Mouse (Mus musculus) forebrain, embryonic 16.5 days (tissue): ENCODE data around the gene Tcte1. TPM values are rescaled to one million over a fixed set of nuclear protein-coding genes. Genes with fewer than 3 reads are reported as not detected.

Experiments
- ATAC-seq: fragments of 200-750 bp; cut with Nextera tagmentation; 2 replicates; pipeline ENCODE4 v1.8.0; 2017; ENCODE audit warnings: mild to moderate bottlenecking, moderate library complexity
- H3K27ac ChIP-seq: fragments of 300-500 bp; sonication (generic); 2 replicates; pipeline ENCODE4 v1.5.1; 2014; ENCODE audit warnings: low read length, control low read depth
- H3K27me3 ChIP-seq: fragments of 300-500 bp; sonication (generic); replicated peaks from 2 replicates; pipeline ENCODE4 v1.6.1; 2014; ENCODE audit warnings: low read length; ENCODE audit not compliant: control insufficient read depth, insufficient read depth
- H3K36me3 ChIP-seq: fragments of 300-500 bp; sonication (generic); 2 replicates; pipeline ENCODE4 v1.6.1; 2014; ENCODE audit not compliant: control insufficient read depth, insufficient read depth
- H3K4me1 ChIP-seq: fragments of 300-500 bp; sonication (generic); replicated peaks from 2 replicates; pipeline ENCODE4 v1.6.1; 2014; ENCODE audit warnings: low read length; ENCODE audit not compliant: control insufficient read depth, insufficient read depth
- H3K4me2 ChIP-seq: fragments of 300-500 bp; sonication (generic); 2 replicates; pipeline ENCODE4 v1.6.1; 2014; ENCODE audit warnings: mild to moderate bottlenecking, low read length, control low read depth
- H3K4me3 ChIP-seq: fragments of 300-500 bp; sonication (generic); replicated peaks from 2 replicates; pipeline ENCODE4 v1.5.1; 2014; ENCODE audit warnings: mild to moderate bottlenecking, low read length, control low read depth
- H3K9ac ChIP-seq: fragments of 300-500 bp; sonication (generic); replicated peaks from 2 replicates; pipeline ENCODE4 v1.6.1; 2014; ENCODE audit warnings: low read depth, low read length, control low read depth
- H3K9me3 ChIP-seq: fragments of 300-500 bp; sonication (generic); 2 replicates; pipeline ENCODE4 v1.6.1; 2016; ENCODE audit warnings: low read length; ENCODE audit not compliant: control insufficient read depth
- WGBS: fragments of 180-500 bp; shearing (Covaris S2); extraction: QIAGEN DNeasy Blood & Tissue Kit; methylation state at CpG from one replicate; pipeline ENCODE4 v1.1.7; 2014; 5-methylcytosine and 5-hydroxymethylcytosine counted together
- polyA plus RNA-seq: library from polyadenylated mRNA; unstranded; fragments of >200 nt; fragmentation: Nextera tagmentation; extraction: Ambion mirVana; gene quantifications from 2 replicates; pipeline ENCODE4 v1.2.1, GENCODE M21; 2015

Tcte1 gene
- polyA plus RNA-seq, 1 experiment from 2014 or later, result 4.7 TPM

DNA sequence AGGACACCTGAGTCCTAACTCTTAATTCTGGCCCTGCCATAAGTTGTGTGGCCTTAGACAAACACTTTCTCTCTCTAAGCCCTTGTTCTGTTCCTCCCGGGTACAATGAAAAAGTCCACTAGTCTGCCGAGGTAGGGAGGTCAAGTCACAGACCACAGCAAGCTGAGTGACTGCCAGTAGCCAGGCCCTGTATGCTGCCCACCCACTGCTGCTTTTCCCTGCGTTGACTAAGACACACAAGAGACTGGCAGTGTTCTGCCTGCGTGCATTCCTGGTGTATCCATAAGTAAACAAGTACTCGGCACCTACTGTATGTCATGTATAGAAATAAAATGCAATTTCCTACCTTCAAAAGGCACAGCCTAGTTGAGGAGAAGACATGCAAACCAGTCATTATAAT is 27.0 kb downstream of the Tcte1 start:
- ATAC-seq, result no peak
- 30% methylated on average over 5 of the region's 5 CpGs for WGBS
- Histone ChIP-seq H3K4me1 (peaks cover 26% of the 10 kb centered on the region), H3K4me2 (peak overlapping the region; percentile 75; the same call in 1 of the 2 replicates), H3K27ac (no peak overlapping the region), H3K4me3 (no peak overlapping the region; the same call in 1 of the 2 replicates), H3K27me3 (peaks cover 9% of the 10 kb centered on the region; the same call in 1 of the 2 replicates), H3K9ac (no peak overlapping the region; the same call in 1 of the 2 replicates), H3K9me3 (no peaks in the 10 kb centered on the region), H3K36me3 (peaks cover 7% of the 10 kb centered on the region)

- Histone ChIP-seq H3K36me3 (peaks cover 4% of the 10 kb centered on the region), H3K9me3 (no peaks in the 10 kb centered on the region), H3K4me2 (no peak overlapping the region), H3K27ac (no peak overlapping the region), H3K4me3 (no peak overlapping the region), H3K4me1 (peaks cover 22% of the 10 kb centered on the region), H3K9ac (no peak overlapping the region), H3K27me3 (no peaks in the 10 kb centered on the region; the same call in 1 of the 2 replicates)
- 49% methylated on average over 7 of the region's 7 CpGs for WGBS
- no peak for ATAC-seq
These were observed 28.1 kb downstream of the Tcte1 start for GRCm38 (mm10) chr17:45551249-45551796.

GRCm38 (mm10) chr17:45551816-45552451 is 28.7 kb downstream of the Tcte1 start:
- H3K27me3 ChIP-seq, result peaks cover 4% of the 10 kb centered on the region; the same call in 1 of the 2 replicates
- H3K36me3 ChIP-seq, result no peaks in the 10 kb centered on the region
- no peak overlapping the region for H3K4me3 ChIP-seq
- WGBS, result 2% methylated on average over 8 of the region's 8 CpGs
- no peak overlapping the region for H3K27ac ChIP-seq
- peak; percentile 16; the same call in 1 of the 2 replicates for ATAC-seq
- H3K4me2 ChIP-seq, result no peak overlapping the region
- H3K9me3 ChIP-seq, result no peaks in the 10 kb centered on the region
- H3K9ac ChIP-seq, result no peak overlapping the region
- peaks cover 25% of the 10 kb centered on the region for H3K4me1 ChIP-seq

DNA sequence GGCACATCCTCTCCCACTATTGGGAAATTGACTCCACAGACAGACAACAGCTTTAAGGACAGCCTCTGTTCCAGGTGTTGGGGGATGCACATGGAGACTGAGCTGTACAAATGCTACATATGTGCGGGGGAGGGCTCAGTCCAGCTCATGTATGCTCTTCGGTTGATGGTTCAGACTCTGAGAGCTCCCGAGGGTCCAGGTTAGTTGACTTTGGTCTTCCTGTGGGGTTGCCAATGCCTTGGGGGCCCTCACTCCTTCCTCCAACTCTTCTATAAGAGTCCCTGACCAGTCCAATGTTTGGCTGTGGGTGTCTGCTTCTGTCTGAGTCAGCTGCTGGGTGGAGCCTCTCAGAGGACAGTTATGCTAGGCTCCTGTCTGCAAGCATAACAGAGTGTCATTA is 29.8 kb downstream of the Tcte1 start:
- Histone ChIP-seq H3K4me1 (peaks cover 16% of the 10 kb centered on the region), H3K4me3 (no peak overlapping the region), H3K4me2 (no peak overlapping the region), H3K27ac (no peak overlapping the region), H3K9me3 (no peaks in the 10 kb centered on the region), H3K9ac (no peak overlapping the region), H3K27me3 (peaks cover 6% of the 10 kb centered on the region; the same call in 1 of the 2 replicates), H3K36me3 (no peaks in the 10 kb centered on the region)
- no peak for ATAC-seq
- WGBS, result 90% methylated on average over 3 of the region's 3 CpGs

DNA sequence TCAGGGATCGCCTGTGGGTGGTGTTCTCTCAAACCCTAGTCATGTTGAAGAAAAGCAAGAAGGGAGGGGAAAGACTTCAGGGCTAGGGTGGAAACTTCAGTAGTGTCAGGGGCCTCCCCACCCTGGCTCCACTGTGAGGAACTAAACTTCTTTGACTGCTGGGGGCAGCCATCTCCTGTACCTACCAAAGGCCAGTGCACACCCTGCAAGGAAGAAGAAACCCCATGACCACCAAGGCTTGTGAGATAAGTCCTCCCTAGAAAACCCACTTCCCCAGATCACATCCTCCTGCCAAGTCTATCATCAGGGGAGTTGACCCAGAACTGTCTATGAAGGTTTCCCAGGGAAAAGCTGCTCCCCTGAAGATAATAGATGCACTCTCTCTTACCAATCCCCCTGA is 31.2 kb downstream of the Tcte1 start:
- Histone ChIP-seq H3K27ac (no peak overlapping the region), H3K9ac (no peak overlapping the region), H3K4me3 (no peak overlapping the region), H3K4me1 (peaks cover 16% of the 10 kb centered on the region), H3K4me2 (no peak overlapping the region), H3K27me3 (peaks cover 6% of the 10 kb centered on the region; the same call in 1 of the 2 replicates), H3K9me3 (no peaks in the 10 kb centered on the region), H3K36me3 (no peaks in the 10 kb centered on the region)
- 60% methylated on average over 1 of the region's 1 CpGs for WGBS
- ATAC-seq, result no peak

DNA sequence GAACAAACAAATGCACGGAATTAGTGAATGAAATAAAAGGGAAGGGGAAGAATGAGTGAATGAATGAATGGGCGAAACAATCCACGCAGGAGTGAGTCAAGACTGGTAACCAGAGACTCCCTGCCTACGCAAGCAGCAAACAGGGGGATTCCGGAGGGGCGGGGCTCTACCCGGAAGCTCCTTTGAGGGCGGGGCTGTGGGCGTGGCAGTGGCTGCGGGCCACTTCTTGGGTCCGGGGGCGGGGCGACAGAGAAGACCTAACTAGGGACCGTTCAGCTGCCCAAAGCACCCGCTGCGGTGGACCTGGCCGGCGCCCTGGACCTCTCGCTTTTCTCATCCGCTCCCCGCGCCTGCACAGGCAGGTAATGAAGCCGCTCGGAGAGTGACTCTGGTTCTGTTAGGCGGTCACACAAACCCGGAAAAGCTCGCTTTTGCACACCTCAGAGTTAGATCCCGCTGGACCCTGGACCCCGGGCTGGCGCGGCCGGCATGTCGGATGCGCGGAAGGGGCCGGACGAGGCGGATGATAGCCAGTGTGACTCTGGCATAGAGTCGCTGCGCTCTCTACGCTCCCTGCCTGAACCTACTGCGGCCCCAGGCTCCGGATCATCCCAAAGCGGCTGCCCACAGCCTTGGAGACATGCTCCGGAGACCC is 32.3 kb downstream of the Tcte1 start, which contains the start of gene Nfkbie:
TSS of gene Nfkbie (plus strand) at position 252 of the 655 bp plus-strand sequence.
- Histone ChIP-seq H3K4me3 (peak within 1 kb of the TSS; percentile 61), H3K9ac (peak within 1 kb of the TSS; percentile 71), H3K9me3 (no peaks in the 10 kb centered on the region), H3K4me2 (peak within 1 kb of the TSS; percentile 94), H3K36me3 (no peaks in the 10 kb centered on the region), H3K27ac (no peak within 1 kb of the TSS), H3K27me3 (peaks cover 6% of the 10 kb centered on the region; the same call in 1 of the 2 replicates), H3K4me1 (peaks cover 11% of the 10 kb centered on the region)
- WGBS, result under 1% methylated on average over 45 of the region's 45 CpGs
- ATAC-seq, result peak; percentile 80

GRCm38 (mm10) chr17:45556107-45556489 is 32.9 kb downstream of the Tcte1 start:
- no peak for ATAC-seq
- H3K4me3 ChIP-seq, result peak overlapping the region; percentile 61
- H3K27ac ChIP-seq, result no peak overlapping the region
- 2% methylated on average over 14 of the region's 14 CpGs for WGBS
- peaks cover 6% of the 10 kb centered on the region; the same call in 1 of the 2 replicates for H3K27me3 ChIP-seq
- peaks cover 11% of the 10 kb centered on the region for H3K4me1 ChIP-seq
- H3K9me3 ChIP-seq, result no peaks in the 10 kb centered on the region
- peak overlapping the region; percentile 94 for H3K4me2 ChIP-seq
- H3K36me3 ChIP-seq, result no peaks in the 10 kb centered on the region
- H3K9ac ChIP-seq, result peak overlapping the region; percentile 71

DNA sequence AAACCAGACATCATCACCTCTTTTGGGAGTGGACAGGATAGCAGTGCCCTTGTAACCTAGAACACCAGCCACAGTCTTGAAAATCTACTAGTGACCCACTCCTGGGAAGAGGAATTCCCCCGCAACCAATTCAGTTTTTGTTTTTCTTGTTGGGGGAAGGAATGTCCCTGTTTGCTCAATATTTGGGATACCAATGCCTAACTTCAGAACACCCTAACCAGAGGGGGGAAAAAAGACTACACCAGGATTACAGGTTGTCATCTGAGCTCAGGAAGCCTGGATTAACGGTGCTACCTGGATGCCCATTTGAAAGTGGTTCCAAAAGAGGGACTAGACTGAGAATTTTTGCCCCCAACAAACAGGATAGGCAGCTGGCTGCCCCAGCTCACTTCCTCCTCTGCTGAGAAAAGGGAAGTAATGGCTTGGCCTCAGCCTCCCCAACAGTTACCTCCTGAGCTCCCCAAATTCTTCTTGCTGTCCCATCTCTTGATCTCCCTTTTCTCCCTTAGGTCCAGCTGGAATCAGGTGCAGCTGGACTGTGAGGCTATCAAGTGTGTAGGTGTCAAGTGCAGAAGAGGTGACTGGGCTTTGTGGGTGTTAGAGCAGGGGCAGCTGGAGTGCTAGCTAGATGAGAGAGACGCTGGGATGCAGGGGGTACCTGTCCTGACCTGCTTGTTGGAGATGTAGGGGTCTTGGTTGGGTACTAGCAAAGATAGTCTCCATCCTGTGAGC is 33.4 kb downstream of the Tcte1 start:
- Histone ChIP-seq H3K9me3 (no peaks in the 10 kb centered on the region), H3K4me1 (peaks cover 11% of the 10 kb centered on the region), H3K4me2 (peak overlapping the region; percentile 94), H3K27me3 (peaks cover 6% of the 10 kb centered on the region; the same call in 1 of the 2 replicates), H3K27ac (no peak overlapping the region), H3K4me3 (no peak overlapping the region; the same call in 1 of the 2 replicates), H3K36me3 (no peaks in the 10 kb centered on the region), H3K9ac (no peak overlapping the region)
- 71% methylated on average over 3 of the region's 3 CpGs for WGBS
- ATAC-seq, result no peak
